Mouse (Mus musculus) midbrain, embryonic 16.5 days (tissue): ENCODE results near the gene Tsg101. TPM values are rescaled to one million over a fixed set of nuclear protein-coding genes. Genes with fewer than 3 reads are reported as not detected.

Experiments used
- ATAC-seq: fragments of 200-750 bp; cut with Nextera tagmentation; 2 replicates; pipeline ENCODE4 v1.8.0; 2017; ENCODE audit warnings: moderate TSS enrichment
- H3K27ac ChIP-seq: fragments of 300-500 bp; sonication (generic); 2 replicates; pipeline ENCODE4 v1.5.1; 2014; ENCODE audit warnings: mild to moderate bottlenecking, low read length, mixed read lengths
- H3K27me3 ChIP-seq: fragments of 300-500 bp; sonication (generic); 2 replicates; pipeline ENCODE4 v1.6.1; 2014; ENCODE audit warnings: low read depth, low read length, mixed read lengths; ENCODE audit not compliant: control insufficient read depth, insufficient read depth
- H3K36me3 ChIP-seq: fragments of 300-500 bp; sonication (generic); 2 replicates; pipeline ENCODE4 v1.6.1; 2014; ENCODE audit warnings: mild to moderate bottlenecking, low read length, moderate library complexity, mixed read lengths; ENCODE audit not compliant: control insufficient read depth, insufficient read depth
- H3K4me1 ChIP-seq: fragments of 300-500 bp; sonication (generic); 2 replicates; pipeline ENCODE4 v1.6.1; 2014; ENCODE audit warnings: mild to moderate bottlenecking, low read length, mixed read lengths; ENCODE audit not compliant: control insufficient read depth, insufficient read depth
- H3K4me2 ChIP-seq: fragments of 300-500 bp; sonication (generic); 2 replicates; pipeline ENCODE4 v1.6.1; 2014; ENCODE audit warnings: mild to moderate bottlenecking, low read length, mixed read lengths
- H3K4me3 ChIP-seq: fragments of 300-500 bp; sonication (generic); 2 replicates; pipeline ENCODE4 v1.5.1; 2014; ENCODE audit warnings: low read depth, mild to moderate bottlenecking, low read length, moderate library complexity, mixed read lengths
- H3K9ac ChIP-seq: fragments of 300-500 bp; sonication (generic); 2 replicates; pipeline ENCODE4 v1.6.1; 2014; ENCODE audit warnings: low read depth, low read length, mixed read lengths
- H3K9me3 ChIP-seq: fragments of 300-500 bp; sonication (generic); replicated peaks from 2 replicates; pipeline ENCODE4 v1.6.1; 2014; ENCODE audit warnings: mild to moderate bottlenecking, low read length, mixed read lengths; ENCODE audit not compliant: control insufficient read depth, poor library complexity, severe bottlenecking
- whole genome bisulfite sequencing: fragments of 180-500 bp; shearing (Covaris S2); extraction: QIAGEN DNeasy Blood & Tissue Kit; methylation state at CpG from one replicate; pipeline ENCODE4 v1.1.7; 2014; 5-methylcytosine and 5-hydroxymethylcytosine counted together
- polyA plus RNA-seq: library from polyadenylated mRNA; unstranded; fragments of >200 nt; fragmentation: Nextera tagmentation; extraction: Ambion mirVana; gene quantifications from 2 replicates; pipeline ENCODE4 v1.2.1, GENCODE M21; 2015

Tsg101 gene
- polyA plus RNA-seq, 1 experiment from 2014 or later, result 372 TPM

DNA sequence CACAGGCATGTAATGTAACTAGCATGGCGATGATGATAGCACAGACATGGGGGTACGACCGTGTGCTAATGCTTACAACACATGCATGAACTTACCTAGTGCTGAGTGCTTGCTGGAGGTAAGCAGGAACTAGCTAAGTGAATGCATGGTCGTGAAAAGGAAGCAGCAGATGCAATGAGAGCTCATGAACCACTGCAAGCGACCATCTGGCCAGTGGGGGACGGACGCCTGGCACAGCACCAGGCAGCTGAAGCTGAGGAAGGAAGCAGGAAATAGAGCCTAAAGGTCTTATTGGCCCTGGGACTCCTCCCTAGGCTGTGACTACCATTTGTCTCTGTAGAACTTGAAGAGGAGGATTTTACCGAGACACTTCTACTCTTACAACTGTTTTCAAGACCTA is 15.0 kb upstream of the Tsg101 start:
- Histone ChIP-seq H3K36me3 (peaks cover 2% of the 10 kb centered on the region; the same call in 1 of the 2 replicates), H3K9ac (no peak overlapping the region), H3K27ac (no peak overlapping the region), H3K27me3 (no peaks in the 10 kb centered on the region), H3K4me2 (no peak overlapping the region), H3K9me3 (no peaks in the 10 kb centered on the region), H3K4me1 (no peaks in the 10 kb centered on the region), H3K4me3 (no peak overlapping the region)
- 88% methylated on average over 8 of the region's 8 CpGs for WGBS
- ATAC-seq, result no peak

GRCm38 (mm10) chr7:46931370-46931769 is 11.6 kb upstream of the Tsg101 start:
- H3K27me3 ChIP-seq, result no peaks in the 10 kb centered on the region
- no peak overlapping the region for H3K4me3 ChIP-seq
- peaks cover 3% of the 10 kb centered on the region; the same call in 1 of the 2 replicates for H3K36me3 ChIP-seq
- no peak overlapping the region for H3K9ac ChIP-seq
- H3K4me2 ChIP-seq, result no peak overlapping the region
- no peak for ATAC-seq
- no peak overlapping the region for H3K27ac ChIP-seq
- H3K9me3 ChIP-seq, result no peaks in the 10 kb centered on the region
- H3K4me1 ChIP-seq, result no peaks in the 10 kb centered on the region
- WGBS, result 96% methylated on average over 3 of the region's 3 CpGs

GRCm38 (mm10) chr7:46928291-46928690 is 8.5 kb upstream of the Tsg101 start:
- Histone ChIP-seq H3K4me3 (no peak overlapping the region), H3K4me1 (no peaks in the 10 kb centered on the region), H3K36me3 (peaks cover 3% of the 10 kb centered on the region; the same call in 1 of the 2 replicates), H3K9me3 (no peaks in the 10 kb centered on the region), H3K9ac (no peak overlapping the region), H3K4me2 (no peak overlapping the region), H3K27me3 (no peaks in the 10 kb centered on the region), H3K27ac (no peak overlapping the region)
- ATAC-seq, result no peak
- WGBS, result 96% methylated on average over 5 of the region's 5 CpGs

- Histone ChIP-seq H3K27ac (no peak overlapping the region), H3K4me2 (no peak overlapping the region), H3K36me3 (no peaks in the 10 kb centered on the region), H3K4me1 (peaks cover 21% of the 10 kb centered on the region), H3K27me3 (no peaks in the 10 kb centered on the region), H3K9me3 (no peaks in the 10 kb centered on the region), H3K9ac (no peak overlapping the region), H3K4me3 (no peak overlapping the region)
- WGBS, result 83% methylated on average over 4 of the region's 4 CpGs
- no peak for ATAC-seq
These were observed 2.3 kb upstream of the Tsg101 start for GRCm38 (mm10) chr7:46922075-46922474.

DNA sequence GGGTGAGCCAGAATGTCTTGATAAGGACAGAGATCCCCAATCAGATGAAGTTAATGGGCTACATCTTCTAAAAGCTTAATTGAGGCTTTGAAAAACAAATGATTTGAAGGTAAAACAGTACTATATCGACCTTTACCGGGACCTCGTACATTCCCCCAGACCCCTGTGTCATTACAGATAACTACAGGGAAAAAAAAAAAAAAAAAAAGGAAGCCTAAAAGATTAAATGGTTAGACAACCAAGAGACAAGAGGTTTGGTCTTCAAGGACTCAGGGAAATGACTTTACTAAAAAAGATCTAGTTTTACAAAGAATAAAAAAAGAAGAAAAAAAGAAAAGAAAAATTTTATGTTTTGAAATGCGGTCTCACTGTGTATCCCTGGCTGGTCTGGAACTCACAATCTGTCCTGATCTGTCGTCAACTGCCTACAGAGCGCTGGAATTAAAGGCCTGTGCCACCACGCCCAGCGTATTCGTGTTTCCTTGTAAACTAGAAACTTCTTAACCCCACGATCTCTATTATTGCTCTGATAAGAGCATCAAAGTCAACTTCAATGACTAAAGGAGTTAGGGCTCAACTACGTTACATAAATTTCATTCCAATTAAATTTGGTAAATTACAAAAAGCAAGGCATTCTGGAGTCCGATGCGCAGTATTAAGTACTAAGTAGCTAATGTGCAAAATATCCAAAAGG is 944 bp downstream of the Tsg101 start:
- Histone ChIP-seq H3K27ac (no peak overlapping the region), H3K36me3 (peaks cover 4% of the 10 kb centered on the region; the same call in 1 of the 2 replicates), H3K4me3 (peak overlapping the region; percentile 98), H3K9me3 (no peaks in the 10 kb centered on the region), H3K27me3 (no peaks in the 10 kb centered on the region), H3K4me2 (peak overlapping the region; percentile 69), H3K9ac (peak overlapping the region; percentile 91), H3K4me1 (peaks cover 26% of the 10 kb centered on the region)
- WGBS, result 21% methylated on average over 13 of the region's 13 CpGs
- no peak for ATAC-seq

GRCm38 (mm10) chr7:46916376-46916775 is 3.4 kb downstream of the Tsg101 start:
- Histone ChIP-seq H3K36me3 (peaks cover 7% of the 10 kb centered on the region; the same call in 1 of the 2 replicates), H3K27ac (no peak overlapping the region), H3K4me1 (peaks cover 26% of the 10 kb centered on the region), H3K27me3 (no peaks in the 10 kb centered on the region), H3K4me2 (no peak overlapping the region), H3K9me3 (no peaks in the 10 kb centered on the region), H3K4me3 (no peak overlapping the region), H3K9ac (no peak overlapping the region)
- 94% methylated on average over 3 of the region's 3 CpGs for WGBS
- no peak for ATAC-seq

DNA sequence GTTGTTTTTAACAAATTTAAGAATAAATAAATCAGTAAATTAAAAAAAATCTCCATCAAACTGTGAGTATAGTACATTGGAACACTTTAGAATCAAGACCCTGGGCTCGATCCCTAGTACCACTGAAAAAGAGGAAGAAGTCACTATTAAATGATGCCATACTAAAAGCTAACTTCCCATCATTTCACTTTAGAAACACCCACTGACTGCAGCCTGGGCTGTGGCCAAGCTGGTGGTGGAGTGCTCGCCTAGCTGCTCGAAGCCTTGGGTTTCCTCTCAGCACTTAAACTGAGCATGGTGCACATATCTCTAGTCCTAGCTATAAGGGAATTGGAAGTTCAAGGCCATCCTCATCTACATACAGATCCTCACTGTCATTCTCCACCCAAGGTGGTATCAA is 8.5 kb downstream of the Tsg101 start:
- Histone ChIP-seq H3K9ac (no peak overlapping the region), H3K27me3 (no peaks in the 10 kb centered on the region), H3K36me3 (peaks cover 38% of the 10 kb centered on the region), H3K4me2 (no peak overlapping the region), H3K27ac (no peak overlapping the region), H3K9me3 (no peaks in the 10 kb centered on the region), H3K4me3 (no peak overlapping the region), H3K4me1 (peaks cover 2% of the 10 kb centered on the region; the same call in 1 of the 2 replicates)
- WGBS, result 94% methylated on average over 3 of the region's 3 CpGs
- ATAC-seq, result no peak

- H3K9ac ChIP-seq, result no peak overlapping the region
- no peaks in the 10 kb centered on the region for H3K4me1 ChIP-seq
- WGBS, result 94% methylated on average over 3 of the region's 3 CpGs
- H3K4me3 ChIP-seq, result no peak overlapping the region
- no peaks in the 10 kb centered on the region for H3K9me3 ChIP-seq
- no peak overlapping the region for H3K4me2 ChIP-seq
- ATAC-seq, result no peak
- peaks cover 30% of the 10 kb centered on the region for H3K36me3 ChIP-seq
- no peak overlapping the region for H3K27ac ChIP-seq
- H3K27me3 ChIP-seq, result no peaks in the 10 kb centered on the region
These were observed 20.4 kb downstream of the Tsg101 start for GRCm38 (mm10) chr7:46899343-46899742.

GRCm38 (mm10) chr7:46895511-46895910 is 24.3 kb downstream of the Tsg101 start:
- no peak for ATAC-seq
- Histone ChIP-seq H3K9me3 (no peaks in the 10 kb centered on the region), H3K27me3 (no peaks in the 10 kb centered on the region), H3K27ac (no peak overlapping the region), H3K4me3 (no peak overlapping the region), H3K36me3 (peaks cover 39% of the 10 kb centered on the region), H3K4me2 (no peak overlapping the region), H3K9ac (no peak overlapping the region), H3K4me1 (no peaks in the 10 kb centered on the region)
- WGBS, result 100% methylated on average over 3 of the region's 3 CpGs
